Comparison of ENCODE assay signal across 22 mouse cellular contexts in the genomic region with DNA sequence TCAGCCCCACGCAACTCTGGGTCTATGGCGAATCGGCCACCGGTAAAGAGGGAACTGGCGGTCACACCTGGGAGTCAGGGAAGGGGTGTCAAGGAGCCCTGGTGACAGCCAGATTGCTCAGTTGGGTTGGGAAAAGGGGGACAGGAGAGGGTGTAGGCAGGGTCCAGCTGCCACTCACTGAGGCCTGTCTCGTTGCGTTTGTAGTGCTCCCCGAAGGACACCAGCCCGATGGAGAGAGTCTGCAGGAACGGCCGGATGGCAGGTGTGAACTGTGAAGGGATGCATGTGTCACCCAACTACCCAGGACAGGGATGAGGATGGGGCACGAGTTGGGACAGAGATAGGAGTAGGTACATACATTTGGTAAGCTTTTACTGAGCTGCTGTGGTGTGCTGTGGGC. TPM values are rescaled to one million over a fixed set of nuclear protein-coding genes. Genes with fewer than 3 reads are reported as not detected.
DNase-seq lines count a peak whose midpoint lies in the region; ATAC-seq and TF ChIP-seq lines count a peak whose summit lies in the region.
"Had no signal": no experiment of that assay in that cellular context is flagged by ENCODE, and none has a peak within 500 bp of the region (broad histone marks: within the 10 kb centered on the region; RNA-seq: fewer than 3 reads in every experiment).

No protein-coding gene starts in this region.

- no peaks in the 10 kb centered on the region for H3K27me3 ChIP-seq in heart, adult 2 months (ENCODE audit: control insufficient read depth, insufficient read depth, low read length)
- no peaks in the 10 kb centered on the region for H3K27me3 ChIP-seq in liver, embryonic 15.5 days
- no peaks in the 10 kb centered on the region for H3K27me3 ChIP-seq in liver, embryonic 11.5 days (replicated peaks; ENCODE audit: control insufficient read depth, insufficient read depth, low read length)
- H3K27me3 ChIP-seq in MEL (ENCODE audit: control insufficient read depth in 1 of 2, insufficient read depth in 2 of 2, low read length in 2 of 2), result no peaks in the 10 kb centered on the region
- H3K27me3 ChIP-seq: intestine, embryonic 15.5 days; kidney, embryonic 15.5 days; limb, embryonic 12.5 days had no signal

- intact Hi-C loops in heart, adult 2 months (cut with DNase I), result no loop called here
- intact Hi-C loops in heart, postnatal 10 days (cut with DNase I), result loop anchor here (5.0 kb wide), 1 partner anchor 143 kb away; no protein-coding TSS in a partner anchor

- H3K27ac ChIP-seq in heart, adult 2 months, result peak overlapping the region; percentile 96
- H3K27ac ChIP-seq in liver, embryonic 15.5 days (replicated peaks), result peak overlapping the region; percentile 70
- no peak overlapping the region for H3K27ac ChIP-seq in liver, embryonic 11.5 days (ENCODE audit: low read depth, low read length)
- H3K27ac ChIP-seq in MEL (ENCODE audit: control insufficient read depth, low read depth, low read length), result peak overlapping the region; percentile 84
- peak overlapping the region; percentile 100 for H3K27ac ChIP-seq in brown adipose tissue, adult 24 weeks (replicated peaks; ENCODE audit: low read depth, low read length)
- H3K27ac ChIP-seq: kidney, embryonic 15.5 days; limb, embryonic 12.5 days had no signal

- no peak for TF ChIP-seq POLR2A in heart, adult 2 months (IDR thresholded peaks at IDR 0.05; ENCODE audit: insufficient read depth, low read depth, low read length)
- no peak for TF ChIP-seq POLR2A in MEL (IDR thresholded peaks at IDR 0.05; ENCODE audit: control insufficient read depth in 1 of 2, insufficient read depth in 1 of 2, low read depth in 1 of 2, low read length in 2 of 2, poor library complexity in 1 of 2)

- TF ChIP-seq CTCF in heart, adult 2 months (IDR thresholded peaks at IDR 0.05), result no peak
- TF ChIP-seq CTCF in MEL (IDR thresholded peaks at IDR 0.05 in 2 of 3, conservative IDR thresholded peaks at IDR 0.05 in 1 of 3; ENCODE audit: control insufficient read depth in 1 of 3, insufficient read depth in 1 of 3, low read depth in 2 of 3, low read length in 3 of 3, poor library complexity in 1 of 3, severe bottlenecking in 1 of 3), result no peak

- no peaks in the 10 kb centered on the region for H3K79me2 ChIP-seq in heart, adult 2 months (replicated peaks; ENCODE audit: control insufficient read depth, insufficient read depth, low read length)
- H3K79me2 ChIP-seq in MEL (ENCODE audit: control insufficient read depth, insufficient read depth, low read length, poor library complexity), result no peaks in the 10 kb centered on the region; the same call in 1 of the 2 replicates

- no peak for TF ChIP-seq RAD21 in MEL (IDR thresholded peaks at IDR 0.05; ENCODE audit: low read depth, low read length)

- H3K4me2 ChIP-seq in liver, embryonic 15.5 days, result no peak overlapping the region
- no peak overlapping the region for H3K4me2 ChIP-seq in liver, embryonic 11.5 days
- H3K4me2 ChIP-seq: embryonic facial prominence, embryonic 13.5 days; intestine, embryonic 15.5 days; kidney, embryonic 15.5 days; limb, embryonic 12.5 days had no signal

- peaks cover 21% of the 10 kb centered on the region for H3K4me1 ChIP-seq in heart, adult 2 months (ENCODE audit: control insufficient read depth, insufficient read depth, low read length)
- peaks cover 65% of the 10 kb centered on the region for H3K4me1 ChIP-seq in liver, embryonic 15.5 days (replicated peaks)
- peaks cover 23% of the 10 kb centered on the region for H3K4me1 ChIP-seq in liver, embryonic 11.5 days (replicated peaks; ENCODE audit: control insufficient read depth, insufficient read depth, low read length)
- peaks cover 18 to 31% of the 10 kb centered on the region in 2 experiments for H3K4me1 ChIP-seq in MEL (ENCODE audit: control insufficient read depth in 1 of 2, insufficient read depth in 2 of 2, low read length in 2 of 2)
- peaks cover 16% of the 10 kb centered on the region; the same call in 1 of the 2 replicates for H3K4me1 ChIP-seq in brown adipose tissue, adult 24 weeks (ENCODE audit: control insufficient read depth, insufficient read depth, insufficient read length, low read length)

- 88% methylated on average over 12 of the region's 12 CpGs for WGBS in heart, adult 2 months
- WGBS in liver, embryonic 15.5 days (ENCODE audit: insufficient replicate concordance), result 80% methylated on average over 12 of the region's 12 CpGs
- 89% methylated on average over 12 of the region's 12 CpGs for WGBS in liver, embryonic 11.5 days

- DNase-seq in heart, adult 2 months, result peak in 1 of 2 experiments; percentile 20
- DNase-seq in heart, postnatal 10 days, result no peak
- no peak for DNase-seq in liver, embryonic 11.5 days (ENCODE audit: low spot score)
- DNase-seq in MEL (ENCODE audit: low read depth, low spot score), result no peak
- DNase-seq in frontal cortex, postnatal 10 days (ENCODE audit: low spot score in 2 of 2), result no peak
- DNase-seq: adrenal gland, adult 8-10 months; midbrain, embryonic 14.5 days; thymus, postnatal 36 days had no signal

- H3K9ac ChIP-seq in heart, adult 2 months (ENCODE audit: low read depth, low read length), result no peak overlapping the region
- no peak overlapping the region for H3K9ac ChIP-seq in liver, embryonic 15.5 days
- H3K9ac ChIP-seq in liver, embryonic 11.5 days (ENCODE audit: low read depth, low read length), result no peak overlapping the region
- H3K9ac ChIP-seq in MEL (ENCODE audit: control insufficient read depth, low read depth, low read length, poor library complexity, severe bottlenecking), result no peak overlapping the region
- H3K9ac ChIP-seq: embryonic facial prominence, embryonic 13.5 days; kidney, embryonic 15.5 days had no signal

- no peak for ATAC-seq in liver, embryonic 15.5 days (ENCODE audit: insufficient read depth)
- ATAC-seq in liver, embryonic 11.5 days (replicated peaks; ENCODE audit: low FRiP score), result no peak
- ATAC-seq: intestine, embryonic 15.5 days had no signal

- H3K4me3 ChIP-seq in heart, adult 2 months, result peak overlapping the region; percentile 67
- H3K4me3 ChIP-seq in liver, embryonic 15.5 days (replicated peaks), result no peak overlapping the region
- H3K4me3 ChIP-seq in liver, embryonic 11.5 days (ENCODE audit: low read depth, low read length), result no peak overlapping the region
- H3K4me3 ChIP-seq in MEL (ENCODE audit: control insufficient read depth in 1 of 2, insufficient read depth in 1 of 2, low read depth in 2 of 2, low read length in 2 of 2), result no peak overlapping the region; a peak in 1 of 4 replicates
- H3K4me3 ChIP-seq in brown adipose tissue, adult 24 weeks (ENCODE audit: insufficient read depth, low read depth, low read length), result peak overlapping the region; percentile 67
- H3K4me3 ChIP-seq: embryonic facial prominence, embryonic 13.5 days; intestine, embryonic 15.5 days; kidney, embryonic 15.5 days; limb, embryonic 12.5 days had no signal

- TF ChIP-seq EP300 in heart, adult 2 months (IDR thresholded peaks at IDR 0.05; ENCODE audit: insufficient read depth, low read depth, low read length), result no peak
- no peak for TF ChIP-seq EP300 in MEL (IDR thresholded peaks at IDR 0.05; ENCODE audit: low read depth in 1 of 2, low read length in 2 of 2)

- H3K36me3 ChIP-seq in heart, adult 2 months (ENCODE audit: control insufficient read depth, insufficient read depth, low read length), result peaks cover 12% of the 10 kb centered on the region
- H3K36me3 ChIP-seq in liver, embryonic 15.5 days (replicated peaks), result peaks cover 30% of the 10 kb centered on the region
- H3K36me3 ChIP-seq in liver, embryonic 11.5 days (ENCODE audit: control insufficient read depth, insufficient read depth, low read length), result no peaks in the 10 kb centered on the region; the same call in 1 of the 2 replicates
- H3K36me3 ChIP-seq in MEL (ENCODE audit: control insufficient read depth in 1 of 2, insufficient read depth in 2 of 2, low read length in 2 of 2), result peaks cover 0 to 22% of the 10 kb centered on the region in 2 experiments; a peak in 2 of 4 replicates

- no peaks in the 10 kb centered on the region for H3K9me3 ChIP-seq in liver, embryonic 15.5 days (replicated peaks)
- H3K9me3 ChIP-seq in liver, embryonic 11.5 days (ENCODE audit: control insufficient read depth, low read length), result no peaks in the 10 kb centered on the region
- H3K9me3 ChIP-seq in MEL (replicated peaks; ENCODE audit: insufficient read depth, low read length), result no peaks in the 10 kb centered on the region
- H3K9me3 ChIP-seq: embryonic facial prominence, embryonic 13.5 days; G1E; intestine, embryonic 15.5 days; kidney, embryonic 15.5 days; limb, embryonic 12.5 days had no signal

RNA-seq across cellular contexts. Expression of a gene that starts 13.3 kb away (rescaled TPM):
- total RNA-seq in heart, adult 2 months (2021), result 10 to 100 TPM; 42.7 to 44.1 TPM
- 63.0 and 97.8 TPM in 2 replicates for polyA plus RNA-seq in heart, adult 2 months (2012; rRNA removed)
- total RNA-seq in heart, postnatal 10 days (2021), result 10 to 100 TPM; 50.2 to 67.2 TPM
- polyA plus RNA-seq in liver, embryonic 15.5 days (2015; fragmentation: Nextera tagmentation; extraction: Ambion mirVana), result 3.4 and 3.8 TPM in 2 replicates
- polyA plus RNA-seq in liver, embryonic 11.5 days (2014; fragmentation: Nextera tagmentation; extraction: Ambion mirVana), result 2.3 and 2.5 TPM in 2 replicates
- 4.1 and 4.5 TPM in 2 replicates for total RNA-seq in MEL (2012; rRNA removed)
- 10 to 100 TPM in 1 of 2 experiments, not detected in 1; 15.4 TPM for polyA plus RNA-seq in MEL (2012; ENCODE audit: insufficient read depth in 1 of 2, insufficient read length in 2 of 2, low read depth in 1 of 2, low replicate concordance in 2 of 2, missing spikeins in 1 of 2)
- polyA plus RNA-seq in brown adipose tissue, adult 24 weeks (2012; ENCODE audit: insufficient read depth, insufficient read length, missing spikeins), result 1,111 and 1,189 TPM in 2 replicates

RNA-seq across cellular contexts. Expression of a gene that starts 15.7 kb away (rescaled TPM):
- not detected for total RNA-seq in heart, adult 2 months (2021)
- not detected in 2 replicates for polyA plus RNA-seq in heart, adult 2 months (2012; rRNA removed)
- not detected for total RNA-seq in heart, postnatal 10 days (2021)
- 0.24 TPM in 1 of 2 replicates, not detected in the other for polyA plus RNA-seq in liver, embryonic 15.5 days (2015; fragmentation: Nextera tagmentation; extraction: Ambion mirVana)
- polyA plus RNA-seq in liver, embryonic 11.5 days (2014; fragmentation: Nextera tagmentation; extraction: Ambion mirVana), result not detected in 2 replicates
- total RNA-seq in MEL (2012; rRNA removed), result not detected in 2 replicates
- polyA plus RNA-seq in MEL (2012; ENCODE audit: insufficient read depth in 1 of 2, insufficient read length in 2 of 2, low read depth in 1 of 2, low replicate concordance in 2 of 2, missing spikeins in 1 of 2), result not detected
- polyA plus RNA-seq in brown adipose tissue, adult 24 weeks (2012; ENCODE audit: insufficient read depth, insufficient read length, missing spikeins), result not detected in 2 replicates
- total RNA-seq: adrenal gland, adult 8-10 months; common myeloid progenitor, adult 5-6 weeks; G1E; granulocyte monocyte progenitor cell, adult 5-6 weeks; left cerebral cortex, adult 8-10 months had no signal
- polyA plus RNA-seq: frontal cortex, adult 2 months; G1E; hindbrain, embryonic 11.5 days; limb, embryonic 12.5 days; midbrain, embryonic 14.5 days had no signal

RNA-seq across cellular contexts. Expression of a gene that starts 27.4 kb away (rescaled TPM):
- not detected for total RNA-seq in heart, adult 2 months (2021)
- polyA plus RNA-seq in heart, adult 2 months (2012; rRNA removed), result 8.1 TPM in 1 of 2 replicates, not detected in the other
- not detected for total RNA-seq in heart, postnatal 10 days (2021)
- not detected in 2 replicates for polyA plus RNA-seq in liver, embryonic 15.5 days (2015; fragmentation: Nextera tagmentation; extraction: Ambion mirVana)
- polyA plus RNA-seq in liver, embryonic 11.5 days (2014; fragmentation: Nextera tagmentation; extraction: Ambion mirVana), result 0.38 TPM in 1 of 2 replicates, not detected in the other
- not detected in 2 replicates for total RNA-seq in MEL (2012; rRNA removed)
- polyA plus RNA-seq in MEL (2012; ENCODE audit: insufficient read depth in 1 of 2, insufficient read length in 2 of 2, low read depth in 1 of 2, low replicate concordance in 2 of 2, missing spikeins in 1 of 2), result not detected
- not detected in 2 replicates for polyA plus RNA-seq in brown adipose tissue, adult 24 weeks (2012; ENCODE audit: insufficient read depth, insufficient read length, missing spikeins)
- total RNA-seq: adrenal gland, adult 8-10 months; common myeloid progenitor, adult 5-6 weeks; G1E; granulocyte monocyte progenitor cell, adult 5-6 weeks; layer of hippocampus, adult 8-10 months; left cerebral cortex, adult 8-10 months had no signal
- polyA plus RNA-seq: embryonic facial prominence, embryonic 13.5 days; frontal cortex, adult 2 months; G1E; hindbrain, embryonic 11.5 days; intestine, embryonic 15.5 days; testis, adult 2 months had no signal

Comparison
In these comparisons a context has a peak if more than half of its experiments do, and no peak if none do; other contexts are left out.
1. H3K4me3 ChIP-seq: peak in heart, adult 2 months (single experiment) and brown adipose tissue, adult 24 weeks (single experiment); none in liver, embryonic 15.5 days (single experiment), liver, embryonic 11.5 days (single experiment) and MEL (0 of 2).
2. RNA of a gene that starts 13.3 kb away (polyA plus RNA-seq): 1,111 to 1,189 TPM in brown adipose tissue, adult 24 weeks; 63.0 to 97.8 TPM in heart, adult 2 months, 15.4 TPM in MEL, 3.4 to 3.8 TPM in liver, embryonic 15.5 days and 2.3 to 2.5 TPM in liver, embryonic 11.5 days; every median in the first group is over 10 times any median in the second.